Mouse (Mus musculus) cerebellum, postnatal 4 days (tissue): ENCODE measurements around the gene Acvr2b.
"Not testable (repeated sequence)": the region's sequence is repeated elsewhere in the genome, so short reads cannot be mapped to it uniquely, and the experiment has no call there.

Source experiments
- DNase-seq, 2 experiments: peaks; one replicate each; pipeline ENCODE4 v3.0.0; 2022; ENCODE audit warnings: low spot score in 2 of 2, mixed read lengths in 1 of 2

Gene Acvr2b

GRCm38 (mm10) chr9:119401801-119402214, at the start of gene Acvr2b:
Gene Acvr2b (plus strand): TSS chr9:119402118.
- peak; percentile 79 to 95 for DNase-seq

GRCm38 (mm10) chr9:119353926-119354325, 48.0 kb upstream of the Acvr2b start:
- no peak for DNase-seq

GRCm38 (mm10) chr9:119355943-119356342, 46.0 kb upstream of the Acvr2b start:
- no peak for DNase-seq

GRCm38 (mm10) chr9:119357331-119358057, 44.4 kb upstream of the Acvr2b start, which contains the start of gene Xylb:
Gene Xylb (plus strand): TSS chr9:119357381.
- peak; percentile 80 to 94 for DNase-seq

- no peak for DNase-seq
Observed at GRCm38 (mm10) chr9:119358058-119358429, 43.9 kb upstream of the Acvr2b start.

- no peak for DNase-seq
Observed at GRCm38 (mm10) chr9:119361416-119361815, 40.5 kb upstream of the Acvr2b start.

- DNase-seq = no peak
Observed at GRCm38 (mm10) chr9:119363229-119363628, 38.7 kb upstream of the Acvr2b start.

- no peak for DNase-seq
Observed at GRCm38 (mm10) chr9:119365284-119365683, 36.6 kb upstream of the Acvr2b start, which contains the start of gene Slc22a14. Gene Slc22a14 (minus strand): TSS chr9:119365553.

- no peak for DNase-seq
Observed at GRCm38 (mm10) chr9:119368367-119368766, 33.6 kb upstream of the Acvr2b start.

GRCm38 (mm10) chr9:119370770-119371169, 31.1 kb upstream of the Acvr2b start:
- DNase-seq = not testable (repeated sequence)

GRCm38 (mm10) chr9:119371251-119371650, 30.7 kb upstream of the Acvr2b start:
- DNase-seq = no peak

- DNase-seq = no peak
Observed at GRCm38 (mm10) chr9:119375008-119375407, 26.9 kb upstream of the Acvr2b start.

- no peak for DNase-seq
Observed at GRCm38 (mm10) chr9:119375556-119375955, 26.4 kb upstream of the Acvr2b start.

- DNase-seq = no peak
Observed at GRCm38 (mm10) chr9:119378231-119378630, 23.7 kb upstream of the Acvr2b start.

- DNase-seq = no peak
Observed at GRCm38 (mm10) chr9:119382603-119383002, 19.3 kb upstream of the Acvr2b start.

GRCm38 (mm10) chr9:119388956-119389355, 13.0 kb upstream of the Acvr2b start:
- no peak for DNase-seq

GRCm38 (mm10) chr9:119390214-119390613, 11.7 kb upstream of the Acvr2b start:
- DNase-seq = no peak

- DNase-seq = no peak
Observed at GRCm38 (mm10) chr9:119394808-119395207, 7.1 kb upstream of the Acvr2b start.

- DNase-seq = no peak
Observed at GRCm38 (mm10) chr9:119401351-119401750, 567 bp upstream of the Acvr2b start.

- peak; percentile 29 to 52 for DNase-seq
Observed at GRCm38 (mm10) chr9:119402253-119403235, 626 bp downstream of the Acvr2b start.

GRCm38 (mm10) chr9:119403236-119403641, 1.3 kb downstream of the Acvr2b start:
- peak; percentile 22 to 48 for DNase-seq

GRCm38 (mm10) chr9:119404090-119404489, 2.2 kb downstream of the Acvr2b start:
- no peak for DNase-seq
